Mouse (Mus musculus): ENCODE data around the gene Gm21897. TPM values are rescaled to one million over a fixed set of nuclear protein-coding genes. Genes with fewer than 3 reads are reported as not detected.
"Not testable (repeated sequence)": the region's sequence is repeated elsewhere in the genome, so short reads cannot be mapped to it uniquely, and the experiment has no call there.

Gene Gm21897
- not detected in 2 replicates for polyA plus RNA-seq (2016; fragmentation: Nextera tagmentation; extraction: Ambion mirVana)

- not testable (repeated sequence) for DNase-seq (ENCODE audit: extremely low spot score, low spot score); H3K4me3 ChIP-seq; H3K4me1 ChIP-seq; H3K27me3 ChIP-seq (ENCODE audit: poor library complexity, severe bottlenecking); H3K27ac ChIP-seq; H3K36me3 ChIP-seq (replicated peaks)
- peaks cover 11% of the 10 kb centered on the region for H3K9me3 ChIP-seq
- no CpG with 5 or more reads among the region's 4 CpGs for WGBS
Observed at GRCm38 (mm10) chr16:15317158-15317557, at the start of gene Gm21897. Gene Gm21897, plus strand, starts transcription at chr16:15317458.

GRCm38 (mm10) chr16:15272291-15272690 lies 45.0 kb upstream of the Gm21897 start:
- no peaks in the 10 kb centered on the region; the same call in 1 of the 2 replicates for H3K9me3 ChIP-seq
- H3K4me1 ChIP-seq, result no peaks in the 10 kb centered on the region
- no peak for DNase-seq (ENCODE audit: extremely low spot score, low spot score)
- no peak overlapping the region for H3K4me3 ChIP-seq
- no peak overlapping the region for H3K27ac ChIP-seq
- no peaks in the 10 kb centered on the region for H3K36me3 ChIP-seq (replicated peaks)
- 77% methylated on average over 1 of the region's 1 CpGs for WGBS
- no peaks in the 10 kb centered on the region for H3K27me3 ChIP-seq (ENCODE audit: poor library complexity, severe bottlenecking)

- H3K4me1 ChIP-seq, result no peaks in the 10 kb centered on the region
- H3K4me3 ChIP-seq, result no peak overlapping the region
- H3K27ac ChIP-seq, result no peak overlapping the region
- no peaks in the 10 kb centered on the region; the same call in 1 of the 2 replicates for H3K9me3 ChIP-seq
- H3K36me3 ChIP-seq (replicated peaks), result no peaks in the 10 kb centered on the region
- DNase-seq (ENCODE audit: extremely low spot score, low spot score), result no peak
- H3K27me3 ChIP-seq (ENCODE audit: poor library complexity, severe bottlenecking), result no peaks in the 10 kb centered on the region
Observed at GRCm38 (mm10) chr16:15277461-15277860, 39.8 kb upstream of the Gm21897 start.

GRCm38 (mm10) chr16:15293041-15293440 lies 24.2 kb upstream of the Gm21897 start:
- DNase-seq (ENCODE audit: extremely low spot score, low spot score), result no peak
- no peaks in the 10 kb centered on the region for H3K27me3 ChIP-seq (ENCODE audit: poor library complexity, severe bottlenecking)
- H3K9me3 ChIP-seq, result no peaks in the 10 kb centered on the region
- H3K27ac ChIP-seq, result no peak overlapping the region
- peaks cover 5% of the 10 kb centered on the region; the same call in 1 of the 2 replicates for H3K4me1 ChIP-seq
- H3K36me3 ChIP-seq (replicated peaks), result no peaks in the 10 kb centered on the region
- no peak overlapping the region for H3K4me3 ChIP-seq
- WGBS, result 74% methylated on average over 3 of the region's 3 CpGs

- Histone ChIP-seq H3K27ac (no peak overlapping the region), H3K4me1 (peaks cover 5% of the 10 kb centered on the region; the same call in 1 of the 2 replicates), H3K4me3 (no peak overlapping the region), H3K9me3 (no peaks in the 10 kb centered on the region), H3K27me3 (ENCODE audit: poor library complexity, severe bottlenecking) (no peaks in the 10 kb centered on the region), H3K36me3 (replicated peaks) (no peaks in the 10 kb centered on the region)
- DNase-seq (ENCODE audit: extremely low spot score, low spot score), result no peak
- 78% methylated on average over 1 of the region's 1 CpGs for WGBS
Observed at GRCm38 (mm10) chr16:15294289-15294688, 23.0 kb upstream of the Gm21897 start.

GRCm38 (mm10) chr16:15294911-15295659 lies 22.2 kb upstream of the Gm21897 start:
- peak; percentile 26 for DNase-seq (ENCODE audit: extremely low spot score, low spot score)
- Histone ChIP-seq H3K27ac (no peak overlapping the region), H3K9me3 (no peaks in the 10 kb centered on the region), H3K36me3 (replicated peaks) (no peaks in the 10 kb centered on the region), H3K27me3 (ENCODE audit: poor library complexity, severe bottlenecking) (no peaks in the 10 kb centered on the region), H3K4me1 (peaks cover 5% of the 10 kb centered on the region; the same call in 1 of the 2 replicates), H3K4me3 (no peak overlapping the region)
- WGBS, result 68% methylated on average over 8 of the region's 8 CpGs

GRCm38 (mm10) chr16:15334526-15334925 lies 17.3 kb downstream of the Gm21897 start:
- no peak for DNase-seq (ENCODE audit: extremely low spot score, low spot score)
- Histone ChIP-seq H3K9me3 (no peaks in the 10 kb centered on the region), H3K27ac (no peak overlapping the region), H3K36me3 (replicated peaks) (no peaks in the 10 kb centered on the region), H3K27me3 (ENCODE audit: poor library complexity, severe bottlenecking) (no peaks in the 10 kb centered on the region), H3K4me1 (no peaks in the 10 kb centered on the region), H3K4me3 (no peak overlapping the region)

GRCm38 (mm10) chr16:15339051-15339450 lies 21.8 kb downstream of the Gm21897 start:
- H3K36me3 ChIP-seq (replicated peaks), result no peaks in the 10 kb centered on the region
- H3K4me1 ChIP-seq, result no peaks in the 10 kb centered on the region
- WGBS, result 92% methylated on average over 4 of the region's 4 CpGs
- no peak for DNase-seq (ENCODE audit: extremely low spot score, low spot score)
- no peaks in the 10 kb centered on the region for H3K9me3 ChIP-seq
- H3K4me3 ChIP-seq, result no peak overlapping the region
- H3K27me3 ChIP-seq (ENCODE audit: poor library complexity, severe bottlenecking), result no peaks in the 10 kb centered on the region
- no peak overlapping the region for H3K27ac ChIP-seq

GRCm38 (mm10) chr16:15346045-15346444 lies 28.8 kb downstream of the Gm21897 start:
- Histone ChIP-seq H3K27ac (no peak overlapping the region), H3K27me3 (ENCODE audit: poor library complexity, severe bottlenecking) (no peaks in the 10 kb centered on the region), H3K4me1 (no peaks in the 10 kb centered on the region), H3K9me3 (no peaks in the 10 kb centered on the region), H3K4me3 (no peak overlapping the region), H3K36me3 (replicated peaks) (no peaks in the 10 kb centered on the region)
- no peak for DNase-seq (ENCODE audit: extremely low spot score, low spot score)
- WGBS, result 79% methylated on average over 1 of the region's 1 CpGs

GRCm38 (mm10) chr16:15349381-15349780 lies 32.1 kb downstream of the Gm21897 start:
- H3K36me3 ChIP-seq (replicated peaks), result no peaks in the 10 kb centered on the region
- H3K9me3 ChIP-seq, result no peaks in the 10 kb centered on the region
- H3K27me3 ChIP-seq (ENCODE audit: poor library complexity, severe bottlenecking), result no peaks in the 10 kb centered on the region
- DNase-seq (ENCODE audit: extremely low spot score, low spot score), result no peak
- no peak overlapping the region for H3K27ac ChIP-seq
- 76% methylated on average over 2 of the region's 2 CpGs for WGBS
- no peak overlapping the region for H3K4me3 ChIP-seq
- H3K4me1 ChIP-seq, result no peaks in the 10 kb centered on the region

GRCm38 (mm10) chr16:15351301-15351700 lies 34.0 kb downstream of the Gm21897 start:
- Histone ChIP-seq H3K36me3 (replicated peaks) (no peaks in the 10 kb centered on the region), H3K27me3 (ENCODE audit: poor library complexity, severe bottlenecking) (no peaks in the 10 kb centered on the region), H3K4me3 (no peak overlapping the region), H3K27ac (no peak overlapping the region), H3K4me1 (no peaks in the 10 kb centered on the region), H3K9me3 (no peaks in the 10 kb centered on the region)
- no peak for DNase-seq (ENCODE audit: extremely low spot score, low spot score)
- 75% methylated on average over 1 of the region's 1 CpGs for WGBS

- Histone ChIP-seq H3K36me3 (replicated peaks) (no peaks in the 10 kb centered on the region), H3K4me1 (no peaks in the 10 kb centered on the region), H3K27me3 (ENCODE audit: poor library complexity, severe bottlenecking) (no peaks in the 10 kb centered on the region), H3K4me3 (no peak overlapping the region), H3K9me3 (no peaks in the 10 kb centered on the region), H3K27ac (no peak overlapping the region)
- no peak for DNase-seq (ENCODE audit: extremely low spot score, low spot score)
- WGBS, result 61% methylated on average over 2 of the region's 2 CpGs
Observed at GRCm38 (mm10) chr16:15352320-15352719, 35.1 kb downstream of the Gm21897 start.

- no peak overlapping the region for H3K4me3 ChIP-seq
- H3K27ac ChIP-seq, result no peak overlapping the region
- WGBS, result 87% methylated on average over 2 of the region's 2 CpGs
- no peaks in the 10 kb centered on the region for H3K36me3 ChIP-seq (replicated peaks)
- no peaks in the 10 kb centered on the region for H3K9me3 ChIP-seq
- DNase-seq (ENCODE audit: extremely low spot score, low spot score), result no peak
- H3K27me3 ChIP-seq (ENCODE audit: poor library complexity, severe bottlenecking), result no peaks in the 10 kb centered on the region
- no peaks in the 10 kb centered on the region for H3K4me1 ChIP-seq
Observed at GRCm38 (mm10) chr16:15354901-15355300, 37.6 kb downstream of the Gm21897 start.
